Mouse (Mus musculus) lung, adult 2 months (tissue): ENCODE measurements around the gene Pgs1.

Source experiments
- CTCF ChIP-seq: fragments of 200-500 bp; IDR thresholded peaks from 2 replicates; pipeline ENCODE4 v1.5.1; 2011; ENCODE audit warnings: mild to moderate bottlenecking, low read length, control low read depth; ENCODE audit not compliant: insufficient read depth
- POLR2A ChIP-seq: fragments of 200-500 bp; IDR thresholded peaks from 2 replicates; pipeline ENCODE4 v1.6.1; 2011; ENCODE audit warnings: low read depth, mild to moderate bottlenecking, control low read depth, low read length, borderline replicate concordance; ENCODE audit errors: extremely low read depth

DNA sequence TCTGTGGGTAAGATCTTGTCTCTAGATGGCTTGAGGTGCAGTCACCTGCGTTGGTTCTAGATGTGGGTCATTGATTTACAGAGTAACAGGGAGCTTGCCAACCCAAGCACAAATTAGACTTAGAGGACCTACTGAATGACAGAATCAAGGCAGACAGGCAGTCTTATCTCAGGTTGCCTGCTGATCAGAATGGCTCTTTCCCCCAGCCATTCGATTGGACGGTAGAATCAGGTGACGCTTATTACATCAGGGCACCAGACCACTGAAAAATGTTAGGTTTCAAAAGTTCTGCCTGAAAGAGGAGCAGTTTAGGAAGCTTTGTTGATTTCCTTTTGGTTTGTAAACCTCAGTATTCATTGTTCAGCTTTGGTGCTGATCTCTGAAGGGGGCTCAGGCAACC is 1.9 kb downstream of the Pgs1 start:
- TF ChIP-seq POLR2A = no peak
- TF ChIP-seq CTCF = no peak
